Mouse (Mus musculus) limb, embryonic 11.5 days (tissue): ENCODE measurements at regions not wholly inside any gene's neighbourhood (a gene's known extent, or its start where the extent isn't known, plus 50 kb on each side); places are given as distances from the start of the nearest gene placed in this dataset.

Source experiments
- ATAC-seq: fragments of 200-750 bp; cut with Nextera tagmentation; 2 replicates; pipeline ENCODE4 v1.8.0; 2017; ENCODE audit warnings: low read depth; ENCODE audit not compliant: insufficient number of reproducible peaks, low FRiP score, low TSS enrichment
- DNase-seq: peaks from one replicate; pipeline ENCODE4 v3.0.0-alpha.2; 2015; ENCODE audit warnings: low spot score
- H3K27ac ChIP-seq: fragments of 300-500 bp; sonication (generic); replicated peaks from 2 replicates; pipeline ENCODE4 v1.5.1; 2014; ENCODE audit warnings: low read depth, mild to moderate bottlenecking, low read length
- H3K27me3 ChIP-seq: fragments of 300-500 bp; sonication (generic); 2 replicates; pipeline ENCODE4 v1.6.1; 2014; ENCODE audit warnings: mild to moderate bottlenecking, low read length, mixed read lengths; ENCODE audit not compliant: control insufficient read depth, insufficient read depth
- H3K36me3 ChIP-seq: fragments of 300-500 bp; sonication (generic); 2 replicates; pipeline ENCODE4 v1.6.1; 2014; ENCODE audit warnings: mild to moderate bottlenecking, low read length, moderate library complexity, mixed read lengths; ENCODE audit not compliant: control insufficient read depth, insufficient read depth
- H3K4me1 ChIP-seq: fragments of 300-500 bp; sonication (generic); 2 replicates; pipeline ENCODE4 v1.6.1; 2014; ENCODE audit warnings: low read length, mixed read lengths; ENCODE audit not compliant: control insufficient read depth, insufficient read depth
- H3K4me2 ChIP-seq: fragments of 300-500 bp; sonication (generic); 2 replicates; pipeline ENCODE4 v1.6.1; 2014; ENCODE audit warnings: low read depth, mild to moderate bottlenecking, moderate library complexity; ENCODE audit not compliant: severe bottlenecking
- H3K4me3 ChIP-seq: fragments of 300-500 bp; sonication (generic); 2 replicates; pipeline ENCODE4 v1.5.1; 2014; ENCODE audit warnings: low read depth, low read length
- H3K9ac ChIP-seq: fragments of 300-500 bp; sonication (generic); 2 replicates; pipeline ENCODE4 v1.6.1; 2014; ENCODE audit warnings: mild to moderate bottlenecking, low read length
- H3K9me3 ChIP-seq: fragments of 300-500 bp; sonication (generic); 2 replicates; pipeline ENCODE4 v1.6.1; 2016; ENCODE audit warnings: low read length; ENCODE audit not compliant: control insufficient read depth
- WGBS: fragments of 180-500 bp; shearing (Covaris S2); extraction: QIAGEN DNeasy Blood & Tissue Kit; methylation state at CpG from one replicate; pipeline ENCODE4 v1.1.7; 2014; 5-methylcytosine and 5-hydroxymethylcytosine counted together

- no peak overlapping the region for H3K4me3 ChIP-seq
- ATAC-seq (no peak), DNase-seq (no peak)
- no peak overlapping the region for H3K4me2 ChIP-seq
- no peak overlapping the region for H3K27ac ChIP-seq
- 84% methylated on average over 4 of the region's 4 CpGs for WGBS
- no peaks in the 10 kb centered on the region for H3K9me3 ChIP-seq
- no peaks in the 10 kb centered on the region for H3K36me3 ChIP-seq
- H3K27me3 ChIP-seq, result no peaks in the 10 kb centered on the region
- no peak overlapping the region for H3K9ac ChIP-seq
- H3K4me1 ChIP-seq, result no peaks in the 10 kb centered on the region
Observed at GRCm38 (mm10) chr1:76484193-76484592, 938.1 kb downstream of the Slc4a3 start.

- Histone ChIP-seq H3K9me3 (no peaks in the 10 kb centered on the region), H3K4me1 (0 out of 2 replicates have a peak, but pooled peaks cover 2% of the 10 kb centered on the region), H3K4me3 (no peak overlapping the region), H3K9ac (no peak overlapping the region), H3K27me3 (no peaks in the 10 kb centered on the region), H3K36me3 (no peaks in the 10 kb centered on the region), H3K27ac (no peak overlapping the region), H3K4me2 (no peak overlapping the region)
- DNase-seq (no peak), ATAC-seq (no peak)
- 90% methylated on average over 4 of the region's 4 CpGs for WGBS
Observed at GRCm38 (mm10) chr1:76487481-76487880, 941.4 kb downstream of the Slc4a3 start.

GRCm38 (mm10) chr1:76489681-76490492 lies 943.8 kb downstream of the Slc4a3 start:
- H3K4me3 ChIP-seq, result no peak overlapping the region
- H3K9me3 ChIP-seq, result no peaks in the 10 kb centered on the region
- H3K4me2 ChIP-seq, result no peak overlapping the region
- no peak for DNase-seq
- H3K9ac ChIP-seq, result no peak overlapping the region
- no peaks in the 10 kb centered on the region for H3K27me3 ChIP-seq
- ATAC-seq, result no peak
- H3K4me1 ChIP-seq, result 0 out of 2 replicates have a peak, but pooled peaks cover 2% of the 10 kb centered on the region
- WGBS, result 55% methylated on average over 12 of the region's 12 CpGs
- no peak overlapping the region for H3K27ac ChIP-seq
- H3K36me3 ChIP-seq, result no peaks in the 10 kb centered on the region

- no peak overlapping the region for H3K4me3 ChIP-seq
- DNase-seq, result no peak
- H3K36me3 ChIP-seq, result no peaks in the 10 kb centered on the region
- WGBS, result 49% methylated on average over 7 of the region's 7 CpGs
- H3K9ac ChIP-seq, result no peak overlapping the region
- no peaks in the 10 kb centered on the region for H3K27me3 ChIP-seq
- no peak for ATAC-seq
- no peaks in the 10 kb centered on the region for H3K9me3 ChIP-seq
- H3K27ac ChIP-seq, result no peak overlapping the region
- no peak overlapping the region for H3K4me2 ChIP-seq
- 0 out of 2 replicates have a peak, but pooled peaks cover 2% of the 10 kb centered on the region for H3K4me1 ChIP-seq
Observed at GRCm38 (mm10) chr1:76490719-76491118, 944.7 kb downstream of the Slc4a3 start.

GRCm38 (mm10) chr1:76491187-76491586 lies 945.1 kb downstream of the Slc4a3 start:
- no peak overlapping the region for H3K4me2 ChIP-seq
- no peak overlapping the region for H3K27ac ChIP-seq
- 0 out of 2 replicates have a peak, but pooled peaks cover 2% of the 10 kb centered on the region for H3K4me1 ChIP-seq
- DNase-seq (no peak), ATAC-seq (no peak)
- no peaks in the 10 kb centered on the region for H3K9me3 ChIP-seq
- no peak overlapping the region for H3K9ac ChIP-seq
- 48% methylated on average over 4 of the region's 4 CpGs for WGBS
- no peak overlapping the region for H3K4me3 ChIP-seq
- H3K36me3 ChIP-seq, result no peaks in the 10 kb centered on the region
- H3K27me3 ChIP-seq, result no peaks in the 10 kb centered on the region

GRCm38 (mm10) chr1:76505150-76505549 lies 959.1 kb downstream of the Slc4a3 start:
- Histone ChIP-seq H3K27me3 (no peaks in the 10 kb centered on the region), H3K4me1 (no peaks in the 10 kb centered on the region), H3K9ac (no peak overlapping the region), H3K36me3 (no peaks in the 10 kb centered on the region), H3K9me3 (no peaks in the 10 kb centered on the region), H3K4me2 (no peak overlapping the region), H3K27ac (no peak overlapping the region), H3K4me3 (no peak overlapping the region)
- no peak for ATAC-seq
- no peak for DNase-seq

- Histone ChIP-seq H3K4me3 (no peak overlapping the region), H3K4me1 (no peaks in the 10 kb centered on the region), H3K4me2 (no peak overlapping the region), H3K9ac (no peak overlapping the region), H3K27me3 (no peaks in the 10 kb centered on the region), H3K9me3 (no peaks in the 10 kb centered on the region), H3K36me3 (no peaks in the 10 kb centered on the region), H3K27ac (no peak overlapping the region)
- DNase-seq (no peak), ATAC-seq (no peak)
- 100% methylated on average over 1 of the region's 1 CpGs for WGBS
Observed at GRCm38 (mm10) chr1:76508821-76509220, 962.8 kb downstream of the Slc4a3 start.

- no peak overlapping the region for H3K4me2 ChIP-seq
- H3K9ac ChIP-seq, result no peak overlapping the region
- H3K9me3 ChIP-seq, result no peaks in the 10 kb centered on the region
- ATAC-seq (no peak), DNase-seq (no peak)
- no peak overlapping the region for H3K27ac ChIP-seq
- H3K27me3 ChIP-seq, result no peaks in the 10 kb centered on the region
- no peaks in the 10 kb centered on the region for H3K36me3 ChIP-seq
- no peaks in the 10 kb centered on the region for H3K4me1 ChIP-seq
- WGBS, result 93% methylated on average over 3 of the region's 3 CpGs
- no peak overlapping the region for H3K4me3 ChIP-seq
Observed at GRCm38 (mm10) chr1:76509486-76509885, 963.4 kb downstream of the Slc4a3 start.

GRCm38 (mm10) chr1:76512156-76512555 lies 966.1 kb downstream of the Slc4a3 start:
- Histone ChIP-seq H3K4me2 (no peak overlapping the region), H3K27ac (no peak overlapping the region), H3K9me3 (no peaks in the 10 kb centered on the region), H3K36me3 (no peaks in the 10 kb centered on the region), H3K4me1 (no peaks in the 10 kb centered on the region), H3K27me3 (no peaks in the 10 kb centered on the region), H3K9ac (no peak overlapping the region), H3K4me3 (no peak overlapping the region)
- 69% methylated on average over 1 of the region's 1 CpGs for WGBS
- no peak for ATAC-seq
- no peak for DNase-seq
